Mouse (Mus musculus): ENCODE measurements around the gene Ins2. TPM values are rescaled to one million over a fixed set of nuclear protein-coding genes. Genes with fewer than 3 reads are reported as not detected.

Ins2 gene
- polyA plus RNA-seq, 1 experiment from 2014 or later, result not detected

DNA sequence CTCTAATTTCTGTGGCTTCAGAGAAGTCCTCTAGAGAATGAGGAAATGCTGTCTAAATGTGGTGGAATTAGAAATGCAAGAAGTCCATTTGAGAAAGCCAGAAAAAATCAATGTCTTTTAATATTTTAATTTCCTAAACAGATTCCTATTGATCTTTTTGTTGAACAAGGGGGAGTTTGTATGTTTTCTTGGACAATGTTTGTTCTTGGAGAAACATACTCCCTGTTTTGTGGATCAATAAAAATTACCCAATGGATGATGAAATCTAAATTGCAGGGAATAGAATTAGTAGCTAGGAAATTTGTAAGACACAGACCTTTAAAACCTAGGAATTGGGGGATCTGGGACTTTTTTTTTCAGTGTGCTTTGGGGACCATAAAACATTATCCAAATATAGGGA, 81.4 kb downstream of the Ins2 start:
- peaks cover 62% of the 10 kb centered on the region for H3K27me3 ChIP-seq (ENCODE audit: insufficient read depth, low read length)
- TF ChIP-seq CTCF (IDR thresholded peaks at IDR 0.05; ENCODE audit: low read depth), result no peak
- no peak overlapping the region for H3K4me3 ChIP-seq (replicated peaks; ENCODE audit: low read depth, low read length)
- ATAC-seq (replicated peaks; ENCODE audit: low FRiP score, low read depth) (no peak), DNase-seq (ENCODE audit: low spot score) (no peak)
- no peak overlapping the region for H3K4me2 ChIP-seq (ENCODE audit: low read length)
- no peak overlapping the region for H3K9ac ChIP-seq (ENCODE audit: low read depth, low read length)
- H3K27ac ChIP-seq, result no peak overlapping the region
- H3K36me3 ChIP-seq (ENCODE audit: insufficient read depth, low read length), result no peaks in the 10 kb centered on the region
- H3K9me3 ChIP-seq (replicated peaks; ENCODE audit: low read length), result no peaks in the 10 kb centered on the region
- H3K4me1 ChIP-seq (replicated peaks; ENCODE audit: insufficient read depth, low read length), result peaks cover 17% of the 10 kb centered on the region; the same call in 1 of the 2 replicates

- TF ChIP-seq CTCF (IDR thresholded peaks at IDR 0.05; ENCODE audit: low read depth), result no peak
- Histone ChIP-seq H3K4me3 (replicated peaks; ENCODE audit: low read depth, low read length) (peak overlapping the region; percentile 51), H3K36me3 (ENCODE audit: insufficient read depth, low read length) (no peaks in the 10 kb centered on the region), H3K9ac (ENCODE audit: low read depth, low read length) (peak overlapping the region; percentile 51; the same call in 1 of the 2 replicates), H3K4me1 (replicated peaks; ENCODE audit: insufficient read depth, low read length) (peaks cover 17% of the 10 kb centered on the region; the same call in 1 of the 2 replicates), H3K9me3 (replicated peaks; ENCODE audit: low read length) (no peaks in the 10 kb centered on the region), H3K27ac (peak overlapping the region; percentile 19; the same call in 1 of the 2 replicates), H3K4me2 (ENCODE audit: low read length) (peak overlapping the region; percentile 69), H3K27me3 (ENCODE audit: insufficient read depth, low read length) (peaks cover 64% of the 10 kb centered on the region)
- DNase-seq (ENCODE audit: low spot score) (no peak), ATAC-seq (replicated peaks; ENCODE audit: low FRiP score, low read depth) (no peak)
- WGBS, result 5% methylated on average over 25 of the region's 25 CpGs
These were observed 82.1 kb downstream of the Ins2 start for GRCm38 (mm10) chr7:142661046-142661445.

DNA sequence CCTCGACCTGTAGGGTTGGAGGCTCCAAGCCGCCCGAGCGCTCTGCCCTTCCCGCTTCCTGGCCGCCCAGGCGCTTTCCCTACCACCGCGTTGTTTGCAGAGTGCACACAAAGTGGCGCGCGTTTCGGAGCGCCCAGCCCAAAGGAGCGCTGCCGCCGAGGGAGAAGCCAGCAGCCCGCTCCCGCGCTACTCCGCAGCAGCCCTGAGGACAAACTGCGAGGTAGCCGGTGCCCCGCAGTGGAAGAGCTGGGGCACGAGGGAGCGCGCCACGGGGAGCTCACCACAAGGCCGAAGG, 82.6 kb downstream of the Ins2 start:
- under 1% methylated on average over 29 of the region's 29 CpGs for WGBS
- peak overlapping the region; percentile 19; the same call in 1 of the 2 replicates for H3K27ac ChIP-seq
- H3K27me3 ChIP-seq (ENCODE audit: insufficient read depth, low read length), result peaks cover 63% of the 10 kb centered on the region
- no peak for TF ChIP-seq CTCF (IDR thresholded peaks at IDR 0.05; ENCODE audit: low read depth)
- H3K4me3 ChIP-seq (replicated peaks; ENCODE audit: low read depth, low read length), result peak overlapping the region; percentile 51
- no peaks in the 10 kb centered on the region for H3K36me3 ChIP-seq (ENCODE audit: insufficient read depth, low read length)
- peak overlapping the region; percentile 69 for H3K4me2 ChIP-seq (ENCODE audit: low read length)
- ATAC-seq (replicated peaks; ENCODE audit: low FRiP score, low read depth) (no peak), DNase-seq (ENCODE audit: low spot score) (peak; percentile 38)
- no peaks in the 10 kb centered on the region for H3K9me3 ChIP-seq (replicated peaks; ENCODE audit: low read length)
- H3K9ac ChIP-seq (ENCODE audit: low read depth, low read length), result peak overlapping the region; percentile 51; the same call in 1 of the 2 replicates
- peaks cover 17% of the 10 kb centered on the region; the same call in 1 of the 2 replicates for H3K4me1 ChIP-seq (replicated peaks; ENCODE audit: insufficient read depth, low read length)

GRCm38 (mm10) chr7:142659767-142660650, 83.2 kb downstream of the Ins2 start:
- TF ChIP-seq CTCF (IDR thresholded peaks at IDR 0.05; ENCODE audit: low read depth), result no peak
- ATAC-seq (replicated peaks; ENCODE audit: low FRiP score, low read depth) (no peak), DNase-seq (ENCODE audit: low spot score) (no peak)
- WGBS, result 2% methylated on average over 39 of the region's 43 CpGs
- H3K4me2 ChIP-seq (ENCODE audit: low read length), result peak overlapping the region; percentile 69
- no peaks in the 10 kb centered on the region for H3K36me3 ChIP-seq (ENCODE audit: insufficient read depth, low read length)
- H3K4me1 ChIP-seq (replicated peaks; ENCODE audit: insufficient read depth, low read length), result peaks cover 17% of the 10 kb centered on the region; the same call in 1 of the 2 replicates
- peak overlapping the region; percentile 77 for H3K27ac ChIP-seq
- H3K9ac ChIP-seq (ENCODE audit: low read depth, low read length), result peak overlapping the region; percentile 65
- H3K9me3 ChIP-seq (replicated peaks; ENCODE audit: low read length), result no peaks in the 10 kb centered on the region
- H3K4me3 ChIP-seq (replicated peaks; ENCODE audit: low read depth, low read length), result peak overlapping the region; percentile 51
- peaks cover 59% of the 10 kb centered on the region for H3K27me3 ChIP-seq (ENCODE audit: insufficient read depth, low read length)

- Histone ChIP-seq H3K27ac (peak overlapping the region; percentile 77), H3K9ac (ENCODE audit: low read depth, low read length) (peak overlapping the region; percentile 65), H3K9me3 (replicated peaks; ENCODE audit: low read length) (no peaks in the 10 kb centered on the region), H3K4me2 (ENCODE audit: low read length) (peak overlapping the region; percentile 69), H3K27me3 (ENCODE audit: insufficient read depth, low read length) (peaks cover 58% of the 10 kb centered on the region), H3K36me3 (ENCODE audit: insufficient read depth, low read length) (no peaks in the 10 kb centered on the region), H3K4me1 (replicated peaks; ENCODE audit: insufficient read depth, low read length) (peaks cover 16% of the 10 kb centered on the region; the same call in 1 of the 2 replicates), H3K4me3 (replicated peaks; ENCODE audit: low read depth, low read length) (peak overlapping the region; percentile 51)
- ATAC-seq (replicated peaks; ENCODE audit: low FRiP score, low read depth) (peak; percentile 41), DNase-seq (ENCODE audit: low spot score) (peak; percentile 59)
- peak; percentile 17; the same call in 1 of the 2 replicates for TF ChIP-seq CTCF (IDR thresholded peaks at IDR 0.05; ENCODE audit: low read depth)
- under 1% methylated on average over 51 of the region's 70 CpGs for WGBS
These were observed 84.0 kb downstream of the Ins2 start for GRCm38 (mm10) chr7:142659181-142659681.

DNA sequence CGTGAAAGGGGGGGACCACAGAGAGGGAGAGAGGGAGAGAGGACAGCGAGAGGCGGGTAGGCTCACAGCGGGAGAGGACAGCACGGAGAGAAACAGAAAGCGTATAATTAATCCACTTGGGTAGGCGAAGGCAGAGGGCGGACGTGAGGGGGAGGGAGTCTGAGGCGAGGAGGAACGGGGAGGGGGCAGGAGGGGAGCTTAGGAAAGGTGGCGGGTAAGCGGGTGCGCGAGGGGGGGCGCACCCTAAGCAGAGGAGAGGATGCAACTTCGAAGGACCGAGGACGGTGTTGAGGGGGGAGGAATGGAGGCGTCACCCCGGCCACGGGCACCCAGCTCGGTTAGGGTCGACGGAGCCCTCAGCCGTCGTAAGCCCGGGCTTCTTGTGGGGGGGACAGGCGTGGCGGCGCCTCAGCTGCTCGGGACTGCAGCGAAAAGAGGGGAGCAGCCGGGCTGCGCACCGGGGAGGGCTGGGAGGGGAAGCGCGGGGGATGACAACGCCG, 84.5 kb downstream of the Ins2 start:
- Histone ChIP-seq H3K9me3 (replicated peaks; ENCODE audit: low read length) (no peaks in the 10 kb centered on the region), H3K9ac (ENCODE audit: low read depth, low read length) (peak overlapping the region; percentile 65), H3K36me3 (ENCODE audit: insufficient read depth, low read length) (no peaks in the 10 kb centered on the region), H3K4me3 (replicated peaks; ENCODE audit: low read depth, low read length) (peak overlapping the region; percentile 51), H3K4me2 (ENCODE audit: low read length) (peak overlapping the region; percentile 69), H3K27me3 (ENCODE audit: insufficient read depth, low read length) (peaks cover 59% of the 10 kb centered on the region), H3K27ac (peak overlapping the region; percentile 77), H3K4me1 (replicated peaks; ENCODE audit: insufficient read depth, low read length) (peaks cover 11% of the 10 kb centered on the region; the same call in 1 of the 2 replicates)
- no peak; the same call in 1 of the 2 replicates for TF ChIP-seq CTCF (IDR thresholded peaks at IDR 0.05; ENCODE audit: low read depth)
- peak; percentile 21 for ATAC-seq (replicated peaks; ENCODE audit: low FRiP score, low read depth)
- WGBS, result 2% methylated on average over 37 of the region's 40 CpGs
- peak; percentile 76 for DNase-seq (ENCODE audit: low spot score)
